Mouse (Mus musculus): ENCODE measurements around the gene Rcor2. TPM values are rescaled to one million over a fixed set of nuclear protein-coding genes. Genes with fewer than 3 reads are reported as not detected.

Gene Rcor2
- total RNA-seq, 2 experiments from 2014 or later: 5.2 to 6.9 TPM

- ATAC-seq (replicated peaks; ENCODE audit: poor library complexity, severe bottlenecking): no peak
These were observed 21.2 kb downstream of the Rcor2 start for GRCm38 (mm10) chr19:7288288-7288687.

GRCm38 (mm10) chr19:7289767-7290166 is 22.6 kb downstream of the Rcor2 start:
- ATAC-seq (replicated peaks; ENCODE audit: poor library complexity, severe bottlenecking): no peak

- no peak for ATAC-seq (replicated peaks; ENCODE audit: poor library complexity, severe bottlenecking)
These were observed 25.0 kb downstream of the Rcor2 start for GRCm38 (mm10) chr19:7291958-7292709.

GRCm38 (mm10) chr19:7294098-7294876 is 27.2 kb downstream of the Rcor2 start:
- 0 out of 2 replicates have a peak, but pooled peaks have one; percentile 23 for ATAC-seq (replicated peaks; ENCODE audit: poor library complexity, severe bottlenecking)

- ATAC-seq (replicated peaks; ENCODE audit: poor library complexity, severe bottlenecking): peak; percentile 82
These were observed 28.0 kb downstream of the Rcor2 start for GRCm38 (mm10) chr19:7295071-7295658.

GRCm38 (mm10) chr19:7295959-7296358 is 28.8 kb downstream of the Rcor2 start:
- ATAC-seq (replicated peaks; ENCODE audit: poor library complexity, severe bottlenecking): no peak

- ATAC-seq (replicated peaks; ENCODE audit: poor library complexity, severe bottlenecking): no peak
These were observed 31.9 kb downstream of the Rcor2 start for GRCm38 (mm10) chr19:7299052-7299451.

- ATAC-seq (replicated peaks; ENCODE audit: poor library complexity, severe bottlenecking): no peak
These were observed 33.0 kb downstream of the Rcor2 start for GRCm38 (mm10) chr19:7300078-7300477.

GRCm38 (mm10) chr19:7301647-7302492 is 34.7 kb downstream of the Rcor2 start:
- ATAC-seq (replicated peaks; ENCODE audit: poor library complexity, severe bottlenecking): no peak

- no peak for ATAC-seq (replicated peaks; ENCODE audit: poor library complexity, severe bottlenecking)
These were observed 35.3 kb downstream of the Rcor2 start for GRCm38 (mm10) chr19:7302493-7302797.

- no peak for ATAC-seq (replicated peaks; ENCODE audit: poor library complexity, severe bottlenecking)
These were observed 36.7 kb downstream of the Rcor2 start for GRCm38 (mm10) chr19:7303796-7304195.

- ATAC-seq (replicated peaks; ENCODE audit: poor library complexity, severe bottlenecking): no peak
These were observed 37.7 kb downstream of the Rcor2 start for GRCm38 (mm10) chr19:7304801-7305200.

GRCm38 (mm10) chr19:7305380-7306310 is 38.5 kb downstream of the Rcor2 start:
- no peak for ATAC-seq (replicated peaks; ENCODE audit: poor library complexity, severe bottlenecking)

GRCm38 (mm10) chr19:7306968-7307367 is 39.8 kb downstream of the Rcor2 start:
- peak; percentile 81 for ATAC-seq (replicated peaks; ENCODE audit: poor library complexity, severe bottlenecking)

GRCm38 (mm10) chr19:7307995-7308770 is 41.1 kb downstream of the Rcor2 start:
- no peak for ATAC-seq (replicated peaks; ENCODE audit: poor library complexity, severe bottlenecking)

- ATAC-seq (replicated peaks; ENCODE audit: poor library complexity, severe bottlenecking): no peak
These were observed 42.7 kb downstream of the Rcor2 start for GRCm38 (mm10) chr19:7309738-7310330.

- no peak for ATAC-seq (replicated peaks; ENCODE audit: poor library complexity, severe bottlenecking)
These were observed 43.6 kb downstream of the Rcor2 start for GRCm38 (mm10) chr19:7310704-7311103.

GRCm38 (mm10) chr19:7311306-7311705 is 44.2 kb downstream of the Rcor2 start:
- ATAC-seq (replicated peaks; ENCODE audit: poor library complexity, severe bottlenecking): no peak

All from granulocyte monocyte progenitor cell, adult 5-6 weeks (primary cell).